Mouse (Mus musculus) kidney, adult 2 months (tissue): ENCODE results near the gene Vegfd.

Source experiments
- CTCF ChIP-seq: fragments of 200-500 bp; conservative IDR thresholded peaks from 2 replicates; pipeline ENCODE4 v1.5.1; 2011; ENCODE audit warnings: low read depth, mild to moderate bottlenecking, control low read depth, low read length, moderate library complexity, mixed read lengths; ENCODE audit not compliant: insufficient read depth, insufficient read length
- POLR2A ChIP-seq: fragments of 200-500 bp; IDR thresholded peaks from one replicate; pipeline ENCODE4 v1.6.1; 2011; ENCODE audit warnings: low read depth, low read length, control low read depth

DNA sequence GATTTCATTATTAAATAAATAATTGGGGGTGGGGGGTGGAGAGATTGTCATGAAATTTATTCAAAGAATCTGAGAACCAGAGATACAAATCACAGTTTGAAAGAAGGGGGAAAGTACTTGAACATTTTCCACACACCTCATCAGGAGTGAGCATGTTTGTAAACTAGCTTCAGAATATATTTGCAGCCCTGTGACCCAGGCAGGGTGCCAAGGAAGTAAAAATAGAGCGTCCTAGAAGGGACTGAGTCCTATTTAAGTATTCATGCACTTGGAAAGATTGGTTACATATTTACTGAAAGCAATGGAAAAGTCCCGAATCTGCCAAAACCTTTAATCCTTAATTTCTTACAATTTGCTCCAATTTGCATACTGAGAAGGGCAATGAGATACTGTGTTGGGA lies 67.0 kb downstream of the Vegfd start:
- TF ChIP-seq CTCF (no peak), POLR2A (no peak)
